Mouse (Mus musculus) thymus, postnatal 14 days (tissue): ENCODE results near the gene Trim15.

Source experiments
- DNase-seq: peaks from one replicate; pipeline ENCODE4 v3.0.0; 2021

Trim15 gene

DNA sequence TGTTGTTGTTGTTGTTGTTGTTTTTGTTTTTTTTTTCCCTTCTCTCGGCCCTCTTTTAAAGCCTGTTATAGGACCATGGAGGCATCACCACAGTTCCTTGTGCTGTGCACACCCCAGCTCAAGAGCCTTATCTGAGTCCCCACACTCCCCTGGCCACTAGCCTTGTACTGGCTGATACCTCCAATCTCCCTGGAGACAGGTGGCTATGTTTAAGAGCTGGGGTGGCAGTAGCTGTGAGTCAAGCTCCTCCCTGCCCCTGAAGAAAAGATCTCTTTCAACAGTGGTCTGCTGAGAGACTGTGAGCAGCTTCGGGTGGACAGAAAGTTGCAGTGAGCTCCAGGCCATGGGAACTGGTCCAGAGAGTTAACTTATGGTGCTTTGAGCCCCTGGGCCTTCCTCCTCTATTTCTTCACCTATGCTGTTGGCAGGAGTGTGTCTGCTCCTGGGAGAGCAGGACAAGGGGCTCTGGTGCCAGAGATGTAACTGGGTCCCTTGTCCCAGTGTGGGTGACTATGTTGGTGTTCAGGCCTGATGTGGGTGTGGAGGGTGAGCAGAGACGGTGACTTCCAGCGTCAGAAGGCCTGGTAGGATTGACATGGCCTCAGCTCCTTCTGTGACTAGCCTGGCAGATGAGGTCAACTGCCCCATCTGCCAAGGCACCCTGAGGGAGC lies 2.4 kb upstream of the Trim15 start, which contains the start of gene Trim10:
Trim10 (plus strand) TSS at position 291 of the 671 bp plus-strand sequence.
- no peak for DNase-seq

DNA sequence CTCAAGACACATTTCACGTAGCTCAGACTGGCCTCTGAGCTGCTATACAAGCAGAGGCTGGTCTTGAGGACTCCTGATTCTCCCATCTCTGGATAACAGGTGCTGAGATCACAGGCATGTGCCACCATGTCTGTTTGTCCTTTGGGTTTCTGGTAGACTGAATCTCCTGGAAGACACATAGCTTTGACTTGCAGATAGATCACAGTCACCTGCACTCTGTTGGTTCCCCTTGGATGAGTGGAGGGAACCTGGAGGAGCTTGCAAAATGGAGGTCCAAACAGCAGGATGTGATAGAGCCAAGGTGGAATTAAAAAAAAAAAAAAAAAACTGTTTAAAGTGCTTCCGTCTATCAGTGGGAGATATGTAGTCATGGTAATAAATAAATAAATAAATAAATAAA lies 1.8 kb upstream of the Trim15 start:
- no peak for DNase-seq

DNA sequence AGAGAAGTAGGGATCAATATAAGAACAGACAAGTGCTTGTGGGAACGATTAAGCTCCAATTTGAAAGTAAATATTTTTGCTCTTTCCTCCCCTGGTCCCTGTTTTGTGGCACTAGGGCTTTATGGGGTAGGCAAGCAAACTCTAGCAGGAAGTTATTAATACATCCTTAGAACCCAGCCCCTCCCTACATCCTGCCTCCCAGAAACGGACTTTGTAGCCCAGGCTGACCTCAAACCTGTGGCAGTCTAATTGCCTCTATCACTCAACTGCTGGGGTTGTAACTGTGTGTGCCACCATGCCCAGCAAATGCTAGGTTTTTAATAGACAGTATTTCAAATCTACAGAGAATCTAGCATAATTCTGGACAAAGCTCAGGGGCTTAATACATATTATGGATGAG lies 5.3 kb downstream of the Trim15 start:
- no peak for DNase-seq

DNA sequence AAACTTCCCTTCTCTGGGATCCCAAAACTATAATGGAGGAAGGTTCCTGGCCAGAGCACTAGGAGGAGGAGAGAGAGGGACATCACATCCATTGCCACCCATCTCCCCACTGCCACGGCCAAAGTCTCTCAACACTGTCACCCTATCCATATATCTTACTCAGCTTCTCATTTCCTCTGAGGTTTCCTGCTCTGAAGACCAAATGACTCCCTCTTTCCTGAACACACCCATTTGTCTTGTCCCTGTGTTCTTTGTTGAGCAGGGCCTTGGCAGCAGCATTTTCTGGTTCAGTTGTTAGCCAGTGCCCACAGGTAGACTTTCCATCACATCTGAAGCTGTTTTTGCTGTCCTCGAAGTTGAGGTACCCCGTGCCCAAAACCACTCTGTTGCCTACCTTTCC lies 8.8 kb downstream of the Trim15 start:
- no peak for DNase-seq

DNA sequence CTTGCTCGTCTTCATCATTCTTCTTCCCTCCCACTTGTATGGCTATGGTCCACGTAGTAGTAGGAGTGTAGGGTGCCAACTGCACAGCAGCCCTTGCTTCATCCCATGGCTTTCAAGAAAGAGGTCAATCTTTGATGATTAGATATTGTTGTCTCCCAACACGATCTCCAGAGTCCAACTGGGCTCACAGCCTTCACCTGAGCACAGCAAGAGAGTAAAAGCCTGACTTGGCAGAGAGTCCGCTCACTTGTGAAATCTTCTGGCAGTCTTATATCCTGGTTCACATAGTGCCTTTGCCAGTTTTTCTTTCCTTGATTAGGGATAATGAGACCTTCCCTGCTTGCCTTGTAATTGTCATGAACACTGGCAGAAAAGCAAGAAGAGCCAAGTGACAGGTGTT lies 10.8 kb downstream of the Trim15 start:
- no peak for DNase-seq

DNA sequence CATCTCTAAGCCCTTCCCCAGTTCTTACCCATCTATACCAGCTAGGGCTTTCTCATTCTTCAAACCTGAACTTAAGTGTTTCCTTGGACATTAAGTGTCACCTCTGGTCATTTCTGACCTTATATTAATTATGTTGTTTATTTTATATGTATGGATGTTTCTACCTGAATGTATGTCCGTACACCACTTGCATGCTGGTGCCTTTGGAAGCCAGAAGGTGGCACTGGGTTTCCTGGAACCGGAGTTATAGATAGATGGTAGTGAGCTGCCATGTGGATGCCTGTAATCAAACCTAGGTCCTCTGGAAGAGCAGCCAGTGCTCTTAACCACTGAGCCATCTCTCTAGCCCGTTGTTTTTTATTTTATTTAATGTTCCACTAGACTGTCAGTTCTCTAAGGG lies 11.5 kb downstream of the Trim15 start:
- no peak for DNase-seq

DNA sequence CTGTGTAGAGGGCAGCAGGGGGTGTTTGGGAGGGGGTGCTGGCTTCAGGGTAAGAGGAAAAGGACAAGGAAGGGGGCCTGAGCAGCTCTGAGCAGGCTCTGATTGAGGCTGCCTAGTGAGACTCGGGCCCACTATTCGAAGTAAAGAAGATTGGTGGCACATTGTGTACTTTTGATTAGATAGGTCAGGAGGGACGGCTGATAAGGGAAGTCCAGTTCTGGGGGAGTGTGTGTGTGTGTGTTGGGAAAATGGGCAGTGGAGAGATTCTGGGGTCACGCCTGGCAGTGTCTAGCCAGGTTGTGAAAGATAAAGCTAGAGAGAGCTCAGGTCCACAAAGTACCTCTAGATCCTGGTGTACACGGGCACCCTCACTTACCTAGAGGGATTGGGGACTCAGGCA lies 15.4 kb downstream of the Trim15 start:
- DNase-seq = no peak

DNA sequence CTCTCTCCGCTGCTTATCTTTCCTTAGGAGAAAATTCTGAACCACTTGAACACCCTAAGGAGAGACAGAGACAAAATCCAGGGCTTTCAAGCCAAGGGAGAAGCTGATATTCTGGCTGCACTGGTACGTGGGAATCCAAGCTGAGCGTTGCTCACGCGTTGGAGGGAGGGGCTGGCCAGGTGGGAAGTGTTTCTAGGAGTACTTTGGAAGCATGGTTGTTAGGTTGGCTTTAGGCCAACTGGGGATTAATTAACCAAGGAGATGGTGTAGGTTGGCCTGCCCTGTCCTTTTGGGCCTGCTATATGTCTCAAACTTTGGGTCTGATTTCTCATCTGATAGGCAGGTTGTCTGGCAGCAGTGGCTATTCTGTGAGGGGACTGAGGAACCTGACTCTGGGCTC lies 15.8 kb downstream of the Trim15 start:
- no peak for DNase-seq

DNA sequence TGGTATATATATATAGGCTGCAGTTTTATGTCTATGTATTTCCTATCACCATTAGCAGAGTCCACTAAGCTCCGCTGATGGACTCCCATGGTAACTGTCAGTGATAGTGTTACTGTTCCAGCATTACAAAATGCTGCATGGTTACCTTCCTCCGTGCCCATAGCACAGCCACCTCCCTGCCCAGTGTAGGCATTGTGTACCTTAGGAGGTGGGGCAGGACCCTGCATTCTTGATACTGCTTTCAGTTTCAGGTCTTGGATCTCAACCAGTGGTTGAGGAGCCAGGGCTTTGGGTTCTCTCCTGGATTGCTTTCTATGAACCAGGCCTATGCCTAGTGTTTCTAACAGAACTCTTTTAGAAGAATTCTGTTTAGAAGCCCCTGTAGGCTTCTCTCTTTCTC lies 17.0 kb downstream of the Trim15 start:
- DNase-seq = no peak

DNA sequence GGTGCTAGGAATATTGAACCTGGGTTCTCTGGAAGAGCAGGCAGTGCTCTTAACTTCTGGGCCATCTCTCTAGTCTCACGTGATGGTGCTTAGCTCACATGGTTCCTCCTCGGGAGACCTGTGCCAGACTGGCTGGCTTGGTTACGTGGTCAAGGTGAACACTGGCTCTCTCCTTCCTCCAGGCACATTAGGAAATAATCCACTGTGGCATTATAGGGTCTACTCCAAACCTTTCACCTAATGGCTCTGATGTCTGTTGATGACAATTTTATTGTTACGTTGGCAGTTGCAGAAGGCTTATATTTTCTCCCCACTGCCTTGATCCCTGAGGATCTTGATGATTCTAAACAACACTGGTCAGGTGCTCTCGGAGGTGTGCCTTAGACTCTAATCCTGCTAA lies 18.1 kb downstream of the Trim15 start:
- no peak for DNase-seq

DNA sequence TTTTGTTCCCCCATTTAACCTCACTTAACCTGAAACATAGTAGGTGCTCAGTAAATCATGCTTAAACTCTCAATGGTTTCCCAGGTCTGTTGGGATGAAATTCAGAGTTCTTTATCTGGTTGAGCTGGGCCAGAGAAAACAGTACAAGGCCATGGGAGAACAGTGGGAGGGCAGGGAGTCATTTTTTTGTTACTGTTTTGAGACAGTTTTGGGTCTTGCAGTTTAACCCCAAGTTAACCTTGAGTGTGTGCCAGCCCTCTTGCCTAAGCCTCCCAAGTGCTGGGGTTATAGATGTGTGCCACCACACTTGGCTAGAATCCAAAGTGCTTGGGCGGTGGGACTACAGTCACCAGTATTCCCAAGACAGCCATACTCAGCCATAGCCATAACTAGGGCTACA lies 22.3 kb downstream of the Trim15 start:
- no peak for DNase-seq

DNA sequence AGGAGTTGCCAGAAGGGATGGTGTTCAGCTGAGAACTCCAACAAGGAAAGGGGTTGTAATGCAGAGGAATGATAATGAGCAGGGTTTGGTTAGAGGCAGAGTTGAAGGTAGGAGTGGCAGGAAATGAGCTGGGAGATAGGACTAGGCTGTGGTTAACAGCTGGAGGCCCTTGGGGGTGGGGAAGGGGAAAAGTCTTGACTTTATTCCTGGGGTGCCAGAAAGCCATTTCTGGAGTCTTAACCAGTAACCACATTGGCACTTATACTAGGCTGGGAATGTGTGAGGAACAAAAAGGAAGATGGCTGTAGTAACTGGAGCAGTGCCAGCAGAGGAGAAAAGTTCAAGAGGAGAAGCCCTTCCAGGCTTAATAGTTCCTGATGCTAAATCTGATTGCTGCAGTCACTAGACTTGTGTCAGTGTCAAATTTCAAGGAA lies 22.7 kb downstream of the Trim15 start:
- DNase-seq = no peak

DNA sequence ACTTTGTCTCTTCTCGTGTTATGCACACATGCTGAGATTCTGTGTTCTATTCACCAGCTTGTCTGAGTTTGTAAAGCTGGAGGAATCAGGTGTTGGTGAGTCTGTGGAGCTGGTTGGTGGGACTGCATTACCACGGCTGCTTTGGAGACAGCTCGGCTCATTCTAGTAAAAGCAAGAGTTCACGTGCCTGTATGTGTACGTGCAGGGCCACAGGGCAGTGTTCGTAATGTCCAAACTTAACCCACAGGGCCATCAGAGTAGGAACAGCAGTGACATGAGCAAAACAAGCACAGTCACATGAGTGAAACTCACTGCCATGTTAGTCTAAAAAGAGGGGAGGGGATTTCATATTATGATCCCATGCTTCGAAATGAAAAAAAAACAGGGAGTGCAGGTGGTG lies 23.3 kb downstream of the Trim15 start:
- no peak for DNase-seq

DNA sequence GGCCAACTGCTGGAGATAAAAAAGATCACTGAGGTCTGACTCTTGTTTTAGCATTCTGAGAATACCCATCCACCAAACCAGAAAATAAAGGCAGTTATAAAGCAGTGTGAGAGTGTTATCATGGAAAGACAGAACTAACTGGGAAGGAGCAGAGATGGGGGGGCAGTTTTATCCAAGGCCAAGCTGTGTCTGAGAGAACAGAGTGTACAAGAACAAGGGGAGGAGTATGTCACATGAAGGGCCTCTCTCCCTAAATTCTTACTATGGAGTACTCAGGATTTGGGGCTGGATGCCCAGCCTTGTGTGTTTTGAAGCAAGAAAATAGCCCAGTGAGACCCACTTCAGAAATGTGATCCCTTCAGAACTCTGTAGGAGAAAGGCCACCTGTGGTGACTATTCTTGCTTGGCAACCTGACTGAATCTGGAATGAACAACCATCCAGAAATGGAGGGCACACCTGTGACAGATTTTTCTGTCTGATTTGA lies 26.0 kb downstream of the Trim15 start:
- no peak for DNase-seq

DNA sequence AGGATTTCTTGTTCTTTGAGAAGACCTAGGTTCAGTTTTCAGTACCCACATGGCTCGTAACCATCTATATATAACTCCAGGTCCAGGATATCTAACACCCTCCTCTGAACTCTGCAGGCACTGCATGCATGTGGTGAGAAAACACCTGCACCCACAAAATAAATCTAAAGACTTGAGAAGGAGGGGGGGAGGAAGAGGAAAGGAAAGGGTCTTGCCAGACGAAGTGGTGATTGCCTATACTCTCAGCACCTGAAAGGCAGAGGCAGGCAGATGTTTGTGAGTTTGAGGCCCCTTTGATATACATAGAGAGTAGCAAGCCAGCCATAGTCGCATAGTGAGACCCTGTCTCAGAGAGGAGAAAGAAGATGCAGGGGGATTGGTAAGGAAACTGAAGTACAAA lies 27.1 kb downstream of the Trim15 start:
- peak; percentile 45 for DNase-seq

DNA sequence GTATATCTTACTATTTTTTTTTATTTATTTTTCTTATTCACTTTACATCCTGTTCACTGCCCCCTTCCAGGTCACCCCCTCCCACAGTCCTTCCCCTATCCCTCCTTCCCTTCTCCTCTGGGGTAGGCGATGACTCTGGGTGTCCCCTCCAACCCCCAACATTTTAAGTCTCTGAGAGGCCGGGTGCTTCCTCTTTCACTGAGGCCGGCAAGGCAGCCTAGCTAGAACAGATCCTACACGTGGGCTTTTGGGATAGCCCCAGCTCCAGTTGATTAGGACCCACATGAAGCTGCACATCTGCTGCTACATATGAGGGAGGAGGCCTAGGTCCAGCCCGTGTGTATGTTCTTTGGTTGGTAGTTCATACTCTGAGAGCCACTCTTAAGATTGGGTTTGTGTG lies 28.0 kb downstream of the Trim15 start:
- no peak for DNase-seq

DNA sequence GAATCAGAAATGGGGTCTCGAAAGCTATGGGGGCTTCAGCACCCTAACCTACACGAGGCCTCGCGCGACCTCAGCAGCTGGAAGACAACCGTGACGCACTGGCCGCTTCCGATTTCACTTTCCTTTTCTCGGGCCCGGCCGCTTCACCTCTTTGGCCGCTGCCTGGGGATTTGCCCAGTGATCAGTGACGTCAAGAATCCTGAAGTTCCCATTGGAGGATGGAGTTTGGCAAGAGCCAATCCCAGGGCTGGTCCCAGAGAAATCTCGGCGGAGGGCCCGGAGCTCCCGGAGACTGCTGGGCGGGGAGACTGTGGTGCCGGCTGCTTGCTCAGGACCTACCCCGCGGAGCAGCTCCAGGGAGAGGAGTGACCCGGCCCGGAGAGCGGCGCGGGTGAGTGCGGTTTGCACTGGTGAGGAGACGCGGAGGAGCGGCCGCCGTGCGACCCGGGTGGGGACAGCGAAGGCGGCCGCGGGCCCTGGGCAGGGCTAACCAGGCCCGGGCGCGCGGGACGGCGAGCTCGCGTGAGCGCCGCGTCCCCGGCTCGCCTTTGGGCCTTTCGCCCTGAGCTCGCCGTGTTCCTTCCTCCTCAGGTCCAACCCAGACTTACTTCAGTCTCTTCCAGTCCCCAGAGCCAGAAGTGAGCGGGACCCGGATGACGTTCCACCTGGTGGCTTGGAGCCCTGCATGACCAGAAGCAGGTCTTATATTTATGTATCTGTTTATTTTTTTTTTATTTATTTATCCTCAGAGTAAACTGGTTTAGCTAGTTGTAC lies 29.9 kb downstream of the Trim15 start, which contains the start of gene Trim26:
Trim26 (plus strand) TSS at position 261 of the 774 bp plus-strand sequence.
- DNase-seq = peak; percentile 95

DNA sequence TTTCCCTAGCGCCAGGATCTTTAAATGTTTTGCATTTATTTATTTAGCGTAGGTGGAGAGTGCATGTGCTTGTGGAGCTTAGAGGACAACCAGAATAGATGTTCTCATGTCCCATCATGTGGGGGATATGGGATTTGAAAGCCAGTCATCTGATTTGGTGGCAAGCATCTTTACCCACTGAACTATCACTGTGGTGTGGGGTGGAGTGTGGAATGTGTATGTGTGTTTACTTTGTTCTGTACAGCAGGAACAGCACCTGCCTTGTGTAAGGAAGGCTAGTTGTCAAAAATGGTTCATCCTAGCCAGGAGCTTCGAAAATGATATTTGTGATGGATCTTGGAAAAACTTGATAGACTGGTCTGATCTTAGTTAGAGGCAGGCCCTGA lies 30.6 kb downstream of the Trim15 start:
- no peak for DNase-seq

DNA sequence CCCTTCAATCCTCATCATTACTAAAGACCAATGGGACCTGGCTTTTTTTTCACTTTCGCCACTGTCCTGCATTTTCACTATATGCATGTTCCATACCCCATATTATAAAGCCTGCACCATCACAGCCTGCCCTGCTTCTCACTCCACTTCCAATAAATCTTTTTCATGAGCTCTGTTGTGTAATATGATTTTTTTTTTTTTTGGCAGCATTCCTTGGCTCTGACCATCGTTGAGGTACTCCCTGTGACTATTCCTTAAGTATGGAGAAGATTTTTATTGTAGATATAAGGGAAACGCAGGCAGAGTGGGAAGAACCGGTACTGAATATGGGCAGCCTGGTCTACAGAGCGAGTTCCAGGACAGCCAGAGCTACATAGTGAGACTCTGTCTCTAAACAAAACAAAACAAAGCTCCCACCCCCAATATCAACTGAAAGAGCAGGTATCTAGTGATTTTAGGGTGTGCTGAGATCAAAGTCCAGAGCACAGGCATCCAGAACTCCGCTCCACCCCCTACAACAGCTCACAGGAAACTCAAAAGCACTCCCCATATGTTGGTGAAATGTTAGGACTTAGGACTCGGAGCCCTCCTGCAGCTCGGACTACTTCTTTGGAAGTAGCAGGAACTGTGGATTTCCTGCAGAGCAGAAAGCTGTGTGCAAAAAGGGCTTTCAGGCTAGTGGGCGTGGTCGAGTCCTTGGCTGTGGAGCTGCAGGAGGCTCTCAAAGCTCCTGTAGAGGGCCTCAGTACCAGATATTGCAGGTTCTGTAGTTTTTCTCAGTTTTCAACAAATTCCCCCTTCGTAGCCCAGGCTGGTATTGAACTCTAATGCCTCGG lies 31.2 kb downstream of the Trim15 start:
- DNase-seq = peak; percentile 74

DNA sequence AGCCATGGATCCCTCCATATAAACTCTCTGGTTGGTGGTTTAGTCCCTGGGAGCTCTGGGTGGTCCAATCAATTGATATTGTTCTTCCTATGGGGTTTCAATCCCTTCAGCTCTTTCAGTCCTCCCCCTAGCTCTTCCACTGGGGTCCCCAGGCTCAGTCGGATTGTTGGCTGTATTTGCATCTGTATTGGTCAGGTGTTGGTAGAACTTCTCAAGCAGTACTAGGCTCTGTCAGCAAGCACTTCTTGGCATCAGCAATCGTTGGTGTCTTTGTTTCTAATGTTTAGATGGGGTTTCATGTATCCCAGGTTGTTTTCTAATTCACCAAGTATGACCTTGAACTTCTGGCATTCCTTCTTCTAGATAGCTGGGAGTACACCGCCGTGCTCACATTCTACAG lies 34.3 kb downstream of the Trim15 start:
- no peak for DNase-seq

DNA sequence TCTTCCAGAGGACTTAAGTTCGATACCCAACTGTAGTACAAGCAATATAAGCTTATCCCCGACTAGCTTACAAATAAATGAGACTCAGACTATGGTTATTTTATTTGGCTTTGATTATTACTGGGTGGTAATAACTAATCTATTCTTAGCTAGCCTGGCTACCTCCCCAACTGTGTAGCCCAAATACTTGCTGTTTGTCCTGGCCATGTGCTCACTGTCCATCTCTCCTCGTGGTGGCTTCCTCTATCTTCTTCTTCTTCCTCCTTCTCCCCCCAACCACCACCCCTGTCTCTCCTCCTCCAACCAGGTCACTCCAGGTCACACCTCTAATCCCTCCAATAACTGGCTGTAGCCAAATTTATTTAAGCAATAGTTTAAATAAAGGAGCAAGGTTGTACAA lies 36.5 kb downstream of the Trim15 start:
- no peak for DNase-seq

DNA sequence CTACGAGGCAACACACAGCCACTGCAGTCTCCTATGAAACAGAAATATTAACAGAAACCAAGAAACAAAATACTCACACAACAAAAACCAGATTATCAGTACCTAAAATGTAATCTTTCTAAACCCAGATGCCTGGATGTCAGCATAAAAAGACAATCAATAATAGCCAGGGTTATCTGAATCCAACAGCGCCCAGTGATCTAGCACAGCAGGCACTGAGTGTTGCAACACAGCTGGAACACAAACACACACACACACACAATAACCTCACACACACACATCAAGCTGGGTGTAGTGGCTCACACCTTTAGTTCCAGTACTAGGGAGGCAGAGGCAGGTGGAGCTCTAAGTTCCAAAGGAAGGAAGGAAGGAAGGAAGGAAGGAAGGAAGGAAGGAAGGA lies 38.5 kb downstream of the Trim15 start:
- no peak for DNase-seq

DNA sequence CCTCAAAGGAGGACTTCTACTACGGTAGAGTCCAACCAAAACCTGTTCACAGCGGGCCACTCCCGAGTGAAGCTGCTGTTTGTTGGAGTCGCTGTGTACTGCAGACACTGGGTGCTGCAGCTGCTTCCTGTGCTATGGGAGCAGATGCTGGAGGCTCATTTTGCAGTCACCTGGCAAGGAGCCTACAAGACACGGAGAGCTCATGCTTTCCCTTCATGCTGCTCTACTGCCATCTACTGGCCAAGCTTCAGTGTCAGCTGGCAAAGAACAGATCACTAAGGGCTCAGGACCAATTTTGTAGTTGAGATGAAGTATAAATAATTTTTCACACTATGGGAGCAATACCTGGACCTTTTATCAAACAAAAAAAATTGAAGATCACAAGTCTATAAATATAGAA lies 41.0 kb downstream of the Trim15 start:
- peak; percentile 88 for DNase-seq

DNA sequence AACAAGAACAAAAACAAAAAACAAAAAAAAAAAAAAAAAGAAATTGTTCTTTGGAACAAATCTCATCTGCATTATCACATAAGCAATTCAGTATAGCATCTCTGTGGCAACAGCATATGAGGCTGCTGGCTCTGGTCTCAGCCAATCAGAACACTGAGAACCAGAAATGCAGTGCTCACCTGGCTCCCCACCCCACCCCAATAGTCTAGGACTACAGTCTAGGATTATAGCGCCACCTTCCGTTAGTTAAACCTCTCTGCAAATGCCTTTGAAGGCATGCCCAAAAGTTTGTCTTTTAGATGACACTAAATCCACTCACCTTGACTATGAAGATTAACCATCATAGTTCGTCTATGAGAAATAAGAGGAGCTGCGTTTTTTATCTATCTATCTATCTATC lies 41.5 kb downstream of the Trim15 start:
- peak; percentile 41 for DNase-seq
